Mouse (Mus musculus) embryonic facial prominence, embryonic 14.5 days (tissue): ENCODE data around the gene H2-Ab1. TPM values are rescaled to one million over a fixed set of nuclear protein-coding genes. Genes with fewer than 3 reads are reported as not detected.

Experiments used
- polyA plus RNA-seq: library from polyadenylated mRNA; unstranded; fragments of >200 nt; fragmentation: Nextera tagmentation; extraction: Ambion mirVana; gene quantifications from 2 replicates; pipeline ENCODE4 v1.2.1, GENCODE M21; 2014

Gene H2-Ab1
- polyA plus RNA-seq, 1 experiment from 2014 or later: 9.4 TPM

Other genes with a start within 250 kb of the H2-Ab1 start
- gene Ring1, start 233.0 kb upstream of the H2-Ab1 start, polyA plus RNA-seq: 6.0 and 7.2 TPM in 2 replicates
- gene H2-Ke6, start 229.6 kb upstream of the H2-Ab1 start, polyA plus RNA-seq: 41.3 and 46.1 TPM in 2 replicates
- 118 and 125 TPM in 2 replicates for gene Slc39a7, start 226.0 kb upstream of the H2-Ab1 start, polyA plus RNA-seq
- 26.0 and 29.2 TPM in 2 replicates for gene Rxrb, start 225.9 kb upstream of the H2-Ab1 start, polyA plus RNA-seq
- 53.9 and 64.3 TPM in 2 replicates for gene Col11a2, start 218.3 kb upstream of the H2-Ab1 start, polyA plus RNA-seq
- gene H2-Oa, start 165.3 kb upstream of the H2-Ab1 start, polyA plus RNA-seq: 0.36 and 0.76 TPM in 2 replicates
- 13.6 and 14.9 TPM in 2 replicates for gene H2-DMa, start 138.1 kb upstream of the H2-Ab1 start, polyA plus RNA-seq
- 103 and 105 TPM in 2 replicates for gene Brd2, start 135.1 kb upstream of the H2-Ab1 start, polyA plus RNA-seq
- 0.22 and 0.39 TPM in 2 replicates for gene H2-DMb2, start 114.4 kb upstream of the H2-Ab1 start, polyA plus RNA-seq
- gene H2-DMb1, start 104.6 kb upstream of the H2-Ab1 start, polyA plus RNA-seq: 2.8 and 4.3 TPM in 2 replicates
- 5.1 and 7.4 TPM in 2 replicates for gene Tap1, start 70.1 kb upstream of the H2-Ab1 start, polyA plus RNA-seq
- 2.8 and 3.8 TPM in 2 replicates for gene Psmb9, start 69.9 kb upstream of the H2-Ab1 start, polyA plus RNA-seq
- gene Psmb8, start 60.0 kb upstream of the H2-Ab1 start, polyA plus RNA-seq: 10.0 and 12.1 TPM in 2 replicates
- gene Tap2, start 54.2 kb upstream of the H2-Ab1 start, polyA plus RNA-seq: 3.3 and 4.1 TPM in 2 replicates
- 0.24 TPM in 1 of 2 replicates, not detected in the other for gene H2-Ob, start 18.8 kb upstream of the H2-Ab1 start, polyA plus RNA-seq
- 4.9 and 5.7 TPM in 2 replicates for gene H2-Aa, start 30.1 kb downstream of the H2-Ab1 start, polyA plus RNA-seq
- 4.1 and 4.7 TPM in 2 replicates for gene H2-Eb1, start 48.2 kb downstream of the H2-Ab1 start, polyA plus RNA-seq
- gene H2-Eb2, start 68.0 kb downstream of the H2-Ab1 start, polyA plus RNA-seq: not detected in 2 replicates
- not detected in 2 replicates for gene Btnl2, start 97.1 kb downstream of the H2-Ab1 start, polyA plus RNA-seq
- gene Btnl1, start 119.4 kb downstream of the H2-Ab1 start, polyA plus RNA-seq: not detected in 2 replicates
- 0.38 and 0.71 TPM in 2 replicates for gene BC051142, start 141.1 kb downstream of the H2-Ab1 start, polyA plus RNA-seq
- gene Btnl4, start 219.6 kb downstream of the H2-Ab1 start, polyA plus RNA-seq: not detected in 2 replicates